In the genomic region with DNA sequence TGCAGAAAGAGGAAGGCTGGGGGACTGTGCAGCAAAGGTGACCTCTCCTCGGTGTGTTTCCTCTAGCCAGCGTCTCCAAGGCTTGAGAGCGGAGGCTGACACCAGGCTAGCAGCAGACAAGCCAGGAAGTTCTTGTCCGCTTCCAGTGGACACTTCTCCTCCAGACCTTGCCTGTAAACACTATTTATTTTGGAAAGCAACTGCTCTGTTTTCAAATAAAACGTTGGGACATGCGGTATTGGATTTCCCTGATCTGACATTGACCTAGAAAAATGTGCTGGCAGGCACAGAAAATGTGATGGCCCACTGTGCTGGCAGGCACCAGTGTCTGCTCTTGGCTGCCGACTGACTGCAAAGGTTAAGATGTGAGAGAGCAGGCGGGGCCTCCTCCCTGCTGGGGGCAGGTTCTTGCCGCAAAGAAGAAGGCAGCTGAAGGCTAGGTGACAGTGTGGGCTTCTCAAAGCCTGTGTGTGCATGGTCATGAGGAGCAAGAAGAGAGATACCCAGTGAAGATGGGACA, we compare ENCODE assay signal across 13 mouse cellular contexts. TPM values are rescaled to one million over a fixed set of nuclear protein-coding genes. Genes with fewer than 3 reads are reported as not detected.
DNase-seq lines count a peak whose midpoint lies in the region; ATAC-seq and TF ChIP-seq lines count a peak whose summit lies in the region.
"Had no signal": no experiment of that assay in that cellular context is flagged by ENCODE, and none has a peak within 500 bp of the region (broad histone marks: within the 10 kb centered on the region; RNA-seq: fewer than 3 reads in every experiment).

No protein-coding gene starts in this region.

- no peak for ATAC-seq in kidney, embryonic 14.5 days (ENCODE audit: low FRiP score, low TSS enrichment)
- ATAC-seq in granulocyte monocyte progenitor cell, adult 5-6 weeks (replicated peaks; ENCODE audit: poor library complexity, severe bottlenecking), result no peak

- no peak overlapping the region for H3K27ac ChIP-seq in kidney, embryonic 14.5 days (ENCODE audit: low read depth, low read length)
- H3K27ac ChIP-seq in cerebellum, adult 2 months (ENCODE audit: insufficient read depth, low read length), result peak overlapping the region; percentile 88
- H3K27ac ChIP-seq: embryonic facial prominence, embryonic 10.5 days; heart, embryonic 13.5 days; limb, embryonic 12.5 days had no signal

- H3K9me3 ChIP-seq in kidney, embryonic 14.5 days (ENCODE audit: control insufficient read depth, low read length), result no peaks in the 10 kb centered on the region
- H3K9me3 ChIP-seq: embryonic facial prominence, embryonic 10.5 days; heart, embryonic 13.5 days; limb, embryonic 12.5 days had no signal

- no peak overlapping the region for H3K4me3 ChIP-seq in kidney, embryonic 14.5 days (ENCODE audit: low read length)
- H3K4me3 ChIP-seq in cerebellum, adult 2 months (replicated peaks; ENCODE audit: insufficient read depth, low read depth, low read length), result no peak overlapping the region
- H3K4me3 ChIP-seq: embryonic facial prominence, embryonic 10.5 days; heart, embryonic 13.5 days; limb, embryonic 12.5 days had no signal

- H3K36me3 ChIP-seq in kidney, embryonic 14.5 days (ENCODE audit: control insufficient read depth, insufficient read depth, low read length), result no peaks in the 10 kb centered on the region
- H3K36me3 ChIP-seq: embryonic facial prominence, embryonic 10.5 days; heart, embryonic 13.5 days; limb, embryonic 12.5 days had no signal

- WGBS in kidney, embryonic 14.5 days, result 48% methylated on average over 9 of the region's 9 CpGs
- WGBS in cerebellum, adult 2 months, result 7% methylated on average over 9 of the region's 9 CpGs

- peaks cover 18% of the 10 kb centered on the region for H3K4me1 ChIP-seq in kidney, embryonic 14.5 days (ENCODE audit: control insufficient read depth, insufficient read depth, low read length)
- peaks cover 33% of the 10 kb centered on the region for H3K4me1 ChIP-seq in cerebellum, adult 2 months (ENCODE audit: control insufficient read depth, insufficient read depth, low read length)

- H3K27me3 ChIP-seq in kidney, embryonic 14.5 days (ENCODE audit: control insufficient read depth, insufficient read depth, low read length), result no peaks in the 10 kb centered on the region
- H3K27me3 ChIP-seq in cerebellum, adult 2 months (ENCODE audit: control insufficient read depth, insufficient read depth, low read length), result no peaks in the 10 kb centered on the region
- H3K27me3 ChIP-seq: heart, embryonic 13.5 days; limb, embryonic 12.5 days had no signal

- H3K4me2 ChIP-seq in kidney, embryonic 14.5 days (replicated peaks; ENCODE audit: low read depth, low read length), result no peak overlapping the region
- H3K4me2 ChIP-seq: heart, embryonic 13.5 days; limb, embryonic 12.5 days had no signal

- H3K9ac ChIP-seq in kidney, embryonic 14.5 days (ENCODE audit: low read depth, low read length), result no peak overlapping the region
- H3K9ac ChIP-seq: heart, embryonic 13.5 days; limb, embryonic 12.5 days had no signal

- intact Hi-C loops in heart, postnatal 25 days (cut with DNase I), result loop anchor here (2.0 kb wide), 1 partner anchor 184 kb away; no protein-coding TSS in a partner anchor

- 0 out of 2 replicates have a peak, but pooled peaks have one; percentile 22 for TF ChIP-seq POLR2A in cerebellum, adult 2 months (IDR thresholded peaks at IDR 0.05; ENCODE audit: borderline replicate concordance, insufficient read depth, low read length)

- DNase-seq in kidney, adult 11 months, result peak; percentile 71
- peak; percentile 64 for DNase-seq in adrenal gland, adult 8-10 months
- DNase-seq in cerebellum, adult 2 months, result peak; percentile 86 to 94
- peak; percentile 44 for DNase-seq in heart, postnatal 25 days (ENCODE audit: low spot score)
- no peak for DNase-seq in thymus, postnatal 4 days
- DNase-seq in frontal cortex, postnatal 14 days (ENCODE audit: low spot score in 2 of 2), result no peak
- DNase-seq: right cerebral cortex, postnatal 14 days; thymus, adult 18-20 months had no signal

- TF ChIP-seq CTCF in cerebellum, adult 2 months (IDR thresholded peaks at IDR 0.05; ENCODE audit: borderline replicate concordance, insufficient read depth, low read depth, low read length), result no peak

RNA-seq across cellular contexts. Expression of a gene that starts 26.4 kb away (rescaled TPM):
- polyA plus RNA-seq in kidney, embryonic 14.5 days (2014; fragmentation: Nextera tagmentation; extraction: Ambion mirVana), result 9.3 and 14.9 TPM in 2 replicates
- total RNA-seq in adrenal gland, adult 8-10 months (2022), result 10 to 100 TPM; 22.5 to 28.9 (median 24.0) TPM
- polyA plus RNA-seq in cerebellum, adult 2 months (2012; rRNA removed), result 17.1 and 20.4 TPM in 2 replicates
- 10 to 100 TPM; 44.8 to 46.7 TPM for total RNA-seq in heart, postnatal 25 days (2021)
- not detected in 2 replicates for total RNA-seq in granulocyte monocyte progenitor cell, adult 5-6 weeks (2014; fragmentation: Nextera tagmentation)
- total RNA-seq in granulocyte monocyte progenitor cell, adult 5-6 weeks (2017), result not detected in 2 replicates

RNA-seq across cellular contexts. Expression of a gene that starts 40.4 kb away (rescaled TPM):
- polyA plus RNA-seq in kidney, embryonic 14.5 days (2014; fragmentation: Nextera tagmentation; extraction: Ambion mirVana), result 5.0 and 7.7 TPM in 2 replicates
- 10 to 100 TPM in 2 of 4 experiments, 1 to 10 TPM in 2; 7.7 to 16.3 (median 10.9) TPM for total RNA-seq in adrenal gland, adult 8-10 months (2022)
- 173 and 203 TPM in 2 replicates for polyA plus RNA-seq in cerebellum, adult 2 months (2012; rRNA removed)
- 100 to 1,000 TPM in 1 of 2 experiments, 10 to 100 TPM in 1; 93.4 to 103 TPM for total RNA-seq in heart, postnatal 25 days (2021)
- 4.7 and 6.8 TPM in 2 replicates for total RNA-seq in granulocyte monocyte progenitor cell, adult 5-6 weeks (2014; fragmentation: Nextera tagmentation)
- 0.62 and 0.90 TPM in 2 replicates for total RNA-seq in granulocyte monocyte progenitor cell, adult 5-6 weeks (2017)

Comparison
In these comparisons a context has a peak if more than half of its experiments do, and no peak if none do; other contexts are left out.
1. DNase-seq: peak in kidney, adult 11 months (single experiment), adrenal gland, adult 8-10 months (single experiment), cerebellum, adult 2 months (2 of 2) and heart, postnatal 25 days (single experiment); none in thymus, postnatal 4 days (single experiment) and frontal cortex, postnatal 14 days (0 of 2).
2. RNA of a gene that starts 26.4 kb away (total RNA-seq): 44.8 to 46.7 TPM in heart, postnatal 25 days and 22.5 to 28.9 TPM in adrenal gland, adult 8-10 months; not detected in granulocyte monocyte progenitor cell, adult 5-6 weeks; every median in the first group is over 10 times any median in the second.
3. RNA of a gene that starts 40.4 kb away (total RNA-seq): 93.4 to 103 TPM in heart, postnatal 25 days; 7.7 to 16.3 TPM in adrenal gland, adult 8-10 months and 0.62 to 6.8 TPM in granulocyte monocyte progenitor cell, adult 5-6 weeks; every median in the first group is over 4 times any median in the second.